Mouse (Mus musculus) hindbrain, embryonic 10.5 days (tissue): ENCODE results near the gene Atp1b1. TPM values are rescaled to one million over a fixed set of nuclear protein-coding genes. Genes with fewer than 3 reads are reported as not detected.

Experiments used
- DNase-seq: peaks from one replicate; pipeline ENCODE4 v3.0.0-alpha.2; 2017; ENCODE audit warnings: low spot score
- H3K27ac ChIP-seq: fragments of 300-500 bp; sonication (generic); 2 replicates; pipeline ENCODE4 v1.5.1; 2016; ENCODE audit warnings: mild to moderate bottlenecking, moderate library complexity
- H3K27me3 ChIP-seq: fragments of 300-500 bp; sonication (generic); 2 replicates; pipeline ENCODE4 v1.6.1; 2016; ENCODE audit warnings: mild to moderate bottlenecking; ENCODE audit not compliant: poor library complexity, insufficient read depth, severe bottlenecking
- H3K36me3 ChIP-seq: fragments of 300-500 bp; sonication (generic); 2 replicates; pipeline ENCODE4 v1.6.1; 2016; ENCODE audit warnings: mild to moderate bottlenecking, moderate library complexity
- H3K4me1 ChIP-seq: fragments of 300-500 bp; sonication (generic); replicated peaks from 2 replicates; pipeline ENCODE4 v1.6.1; 2016; ENCODE audit warnings: mild to moderate bottlenecking
- H3K4me3 ChIP-seq: fragments of 300-500 bp; sonication (generic); 2 replicates; pipeline ENCODE4 v1.5.1; 2016; ENCODE audit warnings: mild to moderate bottlenecking, moderate library complexity
- H3K9me3 ChIP-seq: fragments of 300-500 bp; sonication (generic); 2 replicates; pipeline ENCODE4 v1.6.1; 2016; ENCODE audit warnings: mild to moderate bottlenecking, moderate library complexity
- WGBS: fragments of 180-500 bp; shearing (Covaris S2); methylation state at CpG from one replicate; pipeline ENCODE4 v1.1.7; 2016; 5-methylcytosine and 5-hydroxymethylcytosine counted together
- polyA plus RNA-seq: library from polyadenylated mRNA; unstranded; fragments of >200 nt; fragmentation: Nextera tagmentation; extraction: Ambion mirVana; gene quantifications from 2 replicates; pipeline ENCODE4 v1.2.1, GENCODE M21; 2016

Atp1b1 gene
- polyA plus RNA-seq, 1 experiment from 2014 or later, result 25.9 TPM

- H3K4me1 ChIP-seq, result peaks cover 54% of the 10 kb centered on the region
Measured at GRCm38 (mm10) chr1:164458621-164459051, 481 bp upstream of the Atp1b1 start.

DNA sequence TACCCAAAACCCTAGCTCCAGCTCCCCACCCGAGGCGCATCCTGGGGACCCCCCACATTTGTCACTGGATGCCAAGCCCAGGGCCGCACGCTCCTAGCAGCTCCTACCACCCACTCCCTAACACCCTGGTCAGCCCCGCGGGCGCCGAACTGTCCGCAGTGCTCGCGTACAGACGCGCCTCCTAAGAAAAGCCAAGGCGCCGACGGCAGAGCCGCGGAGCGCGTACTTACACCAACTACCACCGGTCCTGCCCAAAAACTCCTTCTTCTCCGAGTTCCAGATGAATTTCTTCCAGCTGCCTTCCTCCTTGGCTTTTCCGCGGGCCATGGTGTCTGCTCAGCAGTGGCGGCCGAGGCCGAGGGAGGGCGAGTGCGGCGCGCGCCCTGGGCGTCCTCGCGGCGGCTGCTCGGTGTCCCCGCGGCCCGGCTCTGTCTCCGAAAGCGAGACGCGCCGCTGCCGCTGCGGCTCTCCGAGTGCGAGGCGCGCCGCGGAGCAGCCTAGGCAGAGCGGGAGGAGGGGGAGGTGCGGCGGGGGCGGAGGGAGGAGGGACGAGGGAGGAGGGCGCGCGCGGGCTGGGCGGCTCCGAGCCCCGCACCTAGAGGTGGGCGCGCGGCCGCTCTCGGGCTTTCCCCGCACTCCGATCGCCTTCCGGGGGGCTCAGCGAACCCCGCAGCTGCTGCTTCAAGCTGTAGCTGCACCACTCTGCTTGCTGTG is 467 bp downstream of the Atp1b1 start:
- H3K27me3 ChIP-seq, result peaks cover 46% of the 10 kb centered on the region
- H3K27ac ChIP-seq, result peak overlapping the region; percentile 92
- WGBS, result under 1% methylated on average over 71 of the region's 76 CpGs
- peak; percentile 79 for DNase-seq
- peaks cover 54% of the 10 kb centered on the region for H3K4me1 ChIP-seq
- no peaks in the 10 kb centered on the region for H3K9me3 ChIP-seq
- peaks cover 11% of the 10 kb centered on the region for H3K36me3 ChIP-seq
- peak overlapping the region; percentile 74 for H3K4me3 ChIP-seq

More at GRCm38 (mm10) chr1:164458621-164459051, 481 bp upstream of the Atp1b1 start:
- Histone ChIP-seq H3K27me3 (peaks cover 46% of the 10 kb centered on the region), H3K27ac (peak overlapping the region; percentile 92), H3K4me3 (peak overlapping the region; percentile 74), H3K36me3 (peaks cover 2% of the 10 kb centered on the region; the same call in 1 of the 2 replicates), H3K9me3 (no peaks in the 10 kb centered on the region)
- no peak for DNase-seq
- WGBS, result 3% methylated on average over 22 of the region's 22 CpGs

DNA sequence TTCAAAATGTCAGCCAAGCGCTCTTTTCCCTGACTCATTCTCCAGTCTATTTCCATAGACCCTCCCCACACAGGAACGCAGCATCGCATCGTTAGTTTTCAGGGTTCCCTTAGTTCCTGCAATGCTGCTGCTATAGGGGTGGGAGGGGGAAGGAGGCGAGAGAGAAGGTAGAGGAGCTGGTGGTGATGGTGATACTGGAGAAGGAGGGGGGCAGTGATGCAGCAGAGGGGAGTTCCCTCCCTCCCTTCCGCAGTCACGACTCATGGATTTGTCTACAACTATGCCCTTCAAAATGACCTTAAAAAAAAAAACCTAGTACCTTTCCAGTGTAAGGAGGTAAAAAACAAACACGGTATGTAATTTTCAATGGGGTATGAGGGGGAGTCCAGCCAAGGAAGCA is 1.4 kb downstream of the Atp1b1 start:
- no peak for DNase-seq
- H3K9me3 ChIP-seq, result no peaks in the 10 kb centered on the region
- 5% methylated on average over 8 of the region's 8 CpGs for WGBS
- peak overlapping the region; percentile 42 for H3K27ac ChIP-seq
- H3K27me3 ChIP-seq, result peaks cover 46% of the 10 kb centered on the region
- H3K36me3 ChIP-seq, result peaks cover 21% of the 10 kb centered on the region
- peaks cover 52% of the 10 kb centered on the region for H3K4me1 ChIP-seq
- H3K4me3 ChIP-seq, result peak overlapping the region; percentile 74

DNA sequence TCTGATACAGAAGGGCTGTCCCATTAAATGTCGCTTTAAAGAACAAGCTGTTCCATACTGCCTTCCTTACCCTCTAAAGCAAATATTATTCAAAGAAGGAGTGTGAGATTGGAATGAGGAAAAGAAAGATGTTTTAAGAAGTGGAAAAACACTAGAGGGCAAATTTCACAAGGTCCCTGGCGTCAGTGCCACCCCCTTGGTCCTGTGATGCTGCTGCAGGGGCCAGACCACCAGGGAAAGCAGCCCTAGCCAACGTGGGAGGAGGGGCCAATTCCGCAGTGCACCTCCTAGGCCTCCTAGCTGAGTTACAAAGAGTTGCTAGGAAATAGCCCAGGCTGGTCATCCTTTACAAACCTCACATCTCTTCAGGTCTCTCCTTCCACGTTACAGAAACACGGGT is 2.1 kb downstream of the Atp1b1 start:
- WGBS, result 23% methylated on average over 6 of the region's 6 CpGs
- Histone ChIP-seq H3K9me3 (no peaks in the 10 kb centered on the region), H3K4me1 (peaks cover 51% of the 10 kb centered on the region), H3K27me3 (peaks cover 42% of the 10 kb centered on the region), H3K36me3 (peaks cover 27% of the 10 kb centered on the region), H3K27ac (peak overlapping the region; percentile 12; the same call in 1 of the 2 replicates), H3K4me3 (peak overlapping the region; percentile 74)
- no peak for DNase-seq

- peaks cover 32% of the 10 kb centered on the region for H3K36me3 ChIP-seq
- no peaks in the 10 kb centered on the region for H3K9me3 ChIP-seq
- H3K4me3 ChIP-seq, result peak overlapping the region; percentile 74
- no peak overlapping the region for H3K27ac ChIP-seq
- peaks cover 38% of the 10 kb centered on the region for H3K27me3 ChIP-seq
- 73% methylated on average over 7 of the region's 7 CpGs for WGBS
- peaks cover 51% of the 10 kb centered on the region for H3K4me1 ChIP-seq
- no peak for DNase-seq
Measured at GRCm38 (mm10) chr1:164455614-164456013, 2.5 kb downstream of the Atp1b1 start.

- peaks cover 37% of the 10 kb centered on the region for H3K36me3 ChIP-seq
- peak; percentile 23 for DNase-seq
- no peaks in the 10 kb centered on the region for H3K9me3 ChIP-seq
- H3K27ac ChIP-seq, result no peak overlapping the region
- 46% methylated on average over 14 of the region's 14 CpGs for WGBS
- peaks cover 51% of the 10 kb centered on the region for H3K4me1 ChIP-seq
- H3K27me3 ChIP-seq, result peaks cover 31% of the 10 kb centered on the region
- peak overlapping the region; percentile 34 for H3K4me3 ChIP-seq
Measured at GRCm38 (mm10) chr1:164454747-164455400, 3.3 kb downstream of the Atp1b1 start.

DNA sequence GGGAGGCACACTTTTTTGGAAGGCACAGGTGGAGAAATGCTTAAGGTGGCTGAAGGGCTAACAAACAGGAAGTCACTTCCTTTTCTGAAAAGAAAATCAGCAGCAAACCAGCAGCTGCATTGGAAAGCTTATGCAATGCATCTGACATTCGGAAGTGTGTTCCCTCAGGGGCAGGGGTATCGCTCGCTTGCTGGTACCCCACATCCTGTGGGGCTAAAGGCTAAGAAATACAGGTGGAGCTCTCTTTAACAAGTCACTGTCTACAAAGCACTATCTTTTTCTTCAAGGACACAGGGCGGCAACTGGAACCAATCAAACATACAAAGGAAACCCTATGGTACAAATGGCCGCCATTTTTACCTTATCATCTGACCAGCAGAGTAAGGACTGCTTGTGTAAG is 4.4 kb downstream of the Atp1b1 start:
- WGBS, result 91% methylated on average over 5 of the region's 5 CpGs
- peaks cover 47% of the 10 kb centered on the region for H3K36me3 ChIP-seq
- H3K4me3 ChIP-seq, result no peak overlapping the region
- peaks cover 20% of the 10 kb centered on the region for H3K27me3 ChIP-seq
- no peak overlapping the region for H3K27ac ChIP-seq
- no peaks in the 10 kb centered on the region for H3K9me3 ChIP-seq
- DNase-seq, result no peak
- peaks cover 49% of the 10 kb centered on the region for H3K4me1 ChIP-seq

DNA sequence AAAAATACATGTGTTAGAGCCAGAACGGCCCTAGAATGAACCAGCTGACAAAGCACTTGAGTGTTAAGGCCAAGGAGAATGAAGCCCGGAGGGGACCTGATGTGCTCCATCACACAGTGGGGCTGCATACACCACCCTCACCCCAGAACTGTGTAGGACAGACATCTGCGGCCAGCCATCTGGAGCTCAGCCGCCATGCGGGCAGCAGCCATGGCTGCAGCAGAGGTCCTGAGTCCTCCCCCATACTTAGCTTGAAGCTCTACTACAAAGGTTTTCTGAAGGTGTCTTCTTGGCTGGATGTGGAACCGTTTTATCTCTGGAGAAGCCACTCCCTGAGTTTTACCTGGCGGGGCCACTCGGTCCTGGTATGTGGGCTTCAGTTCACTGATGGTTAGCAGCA is 5.0 kb downstream of the Atp1b1 start:
- Histone ChIP-seq H3K9me3 (no peaks in the 10 kb centered on the region), H3K27ac (no peak overlapping the region), H3K4me3 (no peak overlapping the region), H3K4me1 (peaks cover 43% of the 10 kb centered on the region), H3K36me3 (peaks cover 49% of the 10 kb centered on the region), H3K27me3 (peaks cover 16% of the 10 kb centered on the region)
- WGBS, result 93% methylated on average over 8 of the region's 8 CpGs
- no peak for DNase-seq

DNA sequence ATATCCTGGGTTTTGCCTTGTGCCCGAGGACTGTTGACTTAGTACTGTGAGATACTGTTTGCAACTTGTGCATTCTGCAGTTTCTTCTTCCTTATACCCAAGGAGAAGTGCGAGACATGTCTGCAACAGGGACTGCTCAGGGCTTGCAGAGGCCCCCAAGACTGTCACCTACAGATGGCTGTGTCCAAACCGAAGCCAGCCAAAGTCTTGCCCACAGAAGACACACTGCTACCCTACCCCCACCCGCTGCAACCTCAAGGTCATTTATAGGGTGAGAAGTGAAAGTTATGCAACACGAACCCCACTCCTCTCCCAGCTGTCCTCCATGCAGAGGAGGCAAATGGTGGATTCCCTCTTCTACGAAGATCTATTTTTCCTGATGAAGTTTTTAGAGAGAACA is 5.6 kb downstream of the Atp1b1 start:
- Histone ChIP-seq H3K4me1 (peaks cover 37% of the 10 kb centered on the region), H3K27ac (no peak overlapping the region), H3K4me3 (no peak overlapping the region), H3K27me3 (peaks cover 16% of the 10 kb centered on the region), H3K36me3 (peaks cover 52% of the 10 kb centered on the region), H3K9me3 (no peaks in the 10 kb centered on the region)
- no peak for DNase-seq
- 90% methylated on average over 6 of the region's 6 CpGs for WGBS

- H3K4me1 ChIP-seq, result peaks cover 26% of the 10 kb centered on the region
- 89% methylated on average over 5 of the region's 5 CpGs for WGBS
- no peaks in the 10 kb centered on the region for H3K9me3 ChIP-seq
- no peak overlapping the region for H3K27ac ChIP-seq
- peaks cover 8% of the 10 kb centered on the region for H3K27me3 ChIP-seq
- no peak overlapping the region for H3K4me3 ChIP-seq
- DNase-seq, result no peak
- peaks cover 57% of the 10 kb centered on the region for H3K36me3 ChIP-seq
Measured at GRCm38 (mm10) chr1:164451346-164451745, 6.8 kb downstream of the Atp1b1 start.

DNA sequence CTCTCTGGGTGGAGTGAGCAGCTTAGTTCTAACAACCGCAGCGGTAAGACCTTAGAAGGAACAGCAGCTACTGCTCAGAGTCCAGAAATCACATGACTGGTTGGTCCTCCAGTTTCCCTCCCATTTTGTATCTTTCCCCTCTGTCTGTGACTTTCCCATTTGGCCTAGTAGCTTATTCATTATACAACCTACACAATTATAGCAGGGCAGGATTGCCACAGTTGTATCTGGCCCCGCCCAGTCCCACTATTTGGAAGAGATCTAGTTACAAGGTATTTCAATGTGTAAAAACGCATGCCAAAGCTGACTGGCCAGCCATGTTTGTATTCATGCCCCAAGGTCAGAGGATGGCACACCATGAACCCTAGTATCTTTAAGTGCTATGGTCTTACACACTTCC is 7.5 kb downstream of the Atp1b1 start:
- WGBS, result 88% methylated on average over 4 of the region's 4 CpGs
- Histone ChIP-seq H3K4me3 (no peak overlapping the region), H3K27ac (no peak overlapping the region), H3K36me3 (peaks cover 64% of the 10 kb centered on the region), H3K9me3 (no peaks in the 10 kb centered on the region), H3K4me1 (peaks cover 19% of the 10 kb centered on the region), H3K27me3 (peaks cover 1% of the 10 kb centered on the region)
- no peak for DNase-seq

DNA sequence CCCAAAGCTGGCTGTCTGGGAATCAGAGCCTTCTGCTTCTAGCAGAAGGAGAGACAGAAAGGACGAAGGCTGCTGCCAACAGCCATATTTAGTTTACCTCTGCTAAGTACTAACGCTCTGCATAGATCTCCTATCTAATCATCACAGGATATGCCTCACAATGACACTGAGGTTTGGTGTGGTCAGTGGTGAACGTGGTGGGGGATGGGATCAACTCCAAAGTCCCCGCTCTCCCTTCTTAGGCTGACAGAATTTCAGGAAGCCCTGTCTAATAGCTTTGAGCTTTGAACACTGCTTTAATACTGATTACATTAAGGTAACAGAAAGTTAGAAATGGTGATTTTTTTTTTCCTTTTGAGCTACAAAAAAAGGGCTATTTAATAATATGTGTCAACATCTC is 7.9 kb downstream of the Atp1b1 start:
- no peak for DNase-seq
- H3K4me3 ChIP-seq, result no peak overlapping the region

DNA sequence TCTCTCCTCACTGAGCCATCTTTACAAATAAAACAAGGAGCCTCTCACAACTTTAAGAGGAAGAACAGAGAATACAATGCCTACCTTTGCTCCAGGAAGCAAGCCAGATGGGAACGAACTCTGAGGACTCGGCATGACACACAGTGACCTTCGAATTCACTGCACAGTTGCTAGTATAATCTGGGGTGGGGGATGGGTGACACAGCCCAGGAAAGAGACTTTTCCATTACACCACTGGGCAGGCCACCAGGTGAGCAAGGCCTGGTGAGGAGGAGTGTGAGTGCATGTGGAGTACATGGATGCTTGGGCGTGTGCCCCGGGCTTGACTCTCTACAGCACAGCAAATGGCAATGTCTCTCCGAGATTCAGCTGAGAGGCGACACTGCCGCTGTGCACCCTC is 8.5 kb downstream of the Atp1b1 start:
- Histone ChIP-seq H3K4me1 (peaks cover 11% of the 10 kb centered on the region), H3K9me3 (no peaks in the 10 kb centered on the region), H3K4me3 (no peak overlapping the region), H3K27me3 (no peaks in the 10 kb centered on the region), H3K36me3 (peaks cover 72% of the 10 kb centered on the region), H3K27ac (no peak overlapping the region)
- 91% methylated on average over 8 of the region's 8 CpGs for WGBS
- DNase-seq, result no peak

More for the DNA sequence above, 7.9 kb downstream of the Atp1b1 start:
- 91% methylated on average over 4 of the region's 4 CpGs for WGBS
- Histone ChIP-seq H3K36me3 (peaks cover 68% of the 10 kb centered on the region), H3K27me3 (no peaks in the 10 kb centered on the region; the same call in 1 of the 2 replicates), H3K4me1 (peaks cover 17% of the 10 kb centered on the region), H3K27ac (no peak overlapping the region), H3K9me3 (no peaks in the 10 kb centered on the region)
